Mouse (Mus musculus) kidney, adult 2 months (tissue): ENCODE results near the gene Arid1b.

Experiments
- CTCF ChIP-seq: fragments of 200-500 bp; conservative IDR thresholded peaks from 2 replicates; pipeline ENCODE4 v1.5.1; 2011; ENCODE audit warnings: low read depth, mild to moderate bottlenecking, control low read depth, low read length, moderate library complexity, mixed read lengths; ENCODE audit not compliant: insufficient read depth, insufficient read length
- POLR2A ChIP-seq: fragments of 200-500 bp; IDR thresholded peaks from one replicate; pipeline ENCODE4 v1.6.1; 2011; ENCODE audit warnings: low read depth, low read length, control low read depth

DNA sequence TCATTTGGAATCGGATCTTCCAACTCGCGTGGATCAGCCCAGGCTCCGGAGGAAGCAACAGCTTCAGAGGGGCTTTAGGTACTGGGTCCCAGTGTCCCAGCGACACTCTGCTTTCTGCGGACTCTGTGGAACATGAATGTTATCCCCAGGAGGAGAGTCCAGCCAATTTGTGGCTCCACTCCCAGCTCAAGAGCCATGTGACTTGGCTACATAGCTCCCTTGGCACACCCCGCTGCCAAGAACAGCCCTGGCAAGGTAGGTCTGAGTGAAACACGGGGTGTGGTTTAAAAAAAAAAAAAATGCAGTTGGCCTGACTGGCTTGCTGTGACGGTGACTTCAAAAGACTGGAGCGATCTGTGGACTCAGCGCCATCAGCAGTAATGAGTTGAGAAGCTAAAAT is 19.4 kb upstream of the Arid1b start:
- 0 out of 2 replicates have a peak, but pooled peaks have one; percentile 3 for TF ChIP-seq CTCF
- no peak for TF ChIP-seq POLR2A
